Mouse (Mus musculus) kidney, adult 2 months (tissue): ENCODE data around the gene Mpzl3. TPM values are rescaled to one million over a fixed set of nuclear protein-coding genes. Genes with fewer than 3 reads are reported as not detected.

Source experiments
- DNase-seq: peaks from one replicate; pipeline ENCODE4 v3.0.0; 2021
- H3K27ac ChIP-seq: fragments of 200-500 bp; 2 replicates; pipeline ENCODE4 v1.5.1; 2012; ENCODE audit warnings: low read depth, low read length, control low read depth, inconsistent platforms; ENCODE audit not compliant: insufficient read depth
- H3K27me3 ChIP-seq: fragments of 200-500 bp; replicated peaks from 2 replicates; pipeline ENCODE4 v1.6.1; 2012; ENCODE audit warnings: mild to moderate bottlenecking, moderate library complexity, low read length, inconsistent platforms; ENCODE audit not compliant: control insufficient read depth, insufficient read depth
- H3K36me3 ChIP-seq: fragments of 200-500 bp; 2 replicates; pipeline ENCODE4 v1.6.1; 2012; ENCODE audit warnings: mild to moderate bottlenecking, moderate library complexity, low read length, inconsistent platforms; ENCODE audit not compliant: control insufficient read depth, insufficient read depth
- H3K4me1 ChIP-seq: fragments of 200-500 bp; 2 replicates; pipeline ENCODE4 v1.6.1; 2011; ENCODE audit warnings: low read length; ENCODE audit not compliant: control insufficient read depth, insufficient read depth
- H3K4me3 ChIP-seq: fragments of 200-500 bp; 2 replicates; pipeline ENCODE4 v1.5.1; 2011; ENCODE audit warnings: mild to moderate bottlenecking, low read depth, low read length, control low read depth; ENCODE audit not compliant: insufficient read depth
- CTCF ChIP-seq: fragments of 200-500 bp; conservative IDR thresholded peaks from 2 replicates; pipeline ENCODE4 v1.5.1; 2011; ENCODE audit warnings: low read depth, mild to moderate bottlenecking, control low read depth, low read length, moderate library complexity, mixed read lengths; ENCODE audit not compliant: insufficient read depth, insufficient read length
- POLR2A ChIP-seq: fragments of 200-500 bp; IDR thresholded peaks from one replicate; pipeline ENCODE4 v1.6.1; 2011; ENCODE audit warnings: low read depth, low read length, control low read depth
- WGBS: fragments of 180-500 bp; shearing (Covaris S2); methylation state at CpG from one replicate; pipeline ENCODE4 v1.1.7; 2018; 5-methylcytosine and 5-hydroxymethylcytosine counted together
- polyA plus RNA-seq: library from polyadenylated mRNA; depleted of rRNA; stranded (reverse); fragments of >200 nt; gene quantifications from 2 replicates; pipeline ENCODE4 v1.2.3, GENCODE M21; 2012

Gene Mpzl3
- polyA plus RNA-seq, 1 experiment = 2.6 TPM

GRCm38 (mm10) chr9:45064421-45064820 is 9.4 kb downstream of the Mpzl3 start:
- WGBS = 74% methylated on average over 6 of the region's 6 CpGs
- Histone ChIP-seq H3K36me3 (no peaks in the 10 kb centered on the region), H3K27me3 (no peaks in the 10 kb centered on the region), H3K4me1 (no peaks in the 10 kb centered on the region), H3K4me3 (no peak overlapping the region), H3K27ac (no peak overlapping the region)
- TF ChIP-seq POLR2A = no peak
- no peak for TF ChIP-seq CTCF
- no peak for DNase-seq

GRCm38 (mm10) chr9:45066735-45067134 is 11.7 kb downstream of the Mpzl3 start:
- Histone ChIP-seq H3K4me1 (no peaks in the 10 kb centered on the region), H3K4me3 (no peak overlapping the region), H3K27me3 (no peaks in the 10 kb centered on the region), H3K27ac (no peak overlapping the region), H3K36me3 (no peaks in the 10 kb centered on the region)
- WGBS = 75% methylated on average over 4 of the region's 4 CpGs
- DNase-seq = no peak
- no peak for TF ChIP-seq POLR2A
- TF ChIP-seq CTCF = no peak

GRCm38 (mm10) chr9:45071800-45072199 is 16.8 kb downstream of the Mpzl3 start:
- TF ChIP-seq CTCF = no peak
- TF ChIP-seq POLR2A = no peak
- 64% methylated on average over 3 of the region's 3 CpGs for WGBS
- H3K36me3 ChIP-seq = no peaks in the 10 kb centered on the region
- no peak overlapping the region for H3K4me3 ChIP-seq
- no peak for DNase-seq
- H3K27me3 ChIP-seq = no peaks in the 10 kb centered on the region
- no peak overlapping the region for H3K27ac ChIP-seq
- no peaks in the 10 kb centered on the region for H3K4me1 ChIP-seq

DNA sequence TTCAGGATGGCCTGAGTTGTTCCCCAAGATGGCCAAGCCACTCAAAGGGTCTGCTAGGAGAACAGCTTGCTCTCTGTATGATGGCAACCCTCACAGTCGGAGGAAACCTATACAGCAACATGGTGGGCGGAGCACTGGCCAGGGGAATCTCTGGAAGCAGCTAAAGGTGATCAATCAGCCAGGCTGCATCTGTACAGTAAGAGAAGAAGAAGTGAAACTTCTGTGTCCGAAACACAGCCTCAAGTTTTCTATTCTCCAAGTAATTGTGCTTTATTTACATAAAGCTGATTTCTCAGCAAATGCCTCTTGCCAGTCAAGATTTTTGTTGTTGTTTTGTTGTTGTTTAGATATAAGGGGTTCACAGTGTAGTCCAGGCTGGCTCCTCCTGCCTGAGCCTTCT is 22.9 kb downstream of the Mpzl3 start:
- Histone ChIP-seq H3K36me3 (no peaks in the 10 kb centered on the region), H3K27me3 (no peaks in the 10 kb centered on the region), H3K27ac (no peak overlapping the region), H3K4me3 (no peak overlapping the region), H3K4me1 (no peaks in the 10 kb centered on the region)
- WGBS = 64% methylated on average over 3 of the region's 3 CpGs
- no peak for TF ChIP-seq POLR2A
- TF ChIP-seq CTCF = no peak
- no peak for DNase-seq

- no peaks in the 10 kb centered on the region for H3K36me3 ChIP-seq
- WGBS = 87% methylated on average over 5 of the region's 5 CpGs
These were observed 24.0 kb downstream of the Mpzl3 start, which contains the start of gene Jaml for GRCm38 (mm10) chr9:45079011-45079410. Jaml (plus strand) TSS chr9:45079183.

DNA sequence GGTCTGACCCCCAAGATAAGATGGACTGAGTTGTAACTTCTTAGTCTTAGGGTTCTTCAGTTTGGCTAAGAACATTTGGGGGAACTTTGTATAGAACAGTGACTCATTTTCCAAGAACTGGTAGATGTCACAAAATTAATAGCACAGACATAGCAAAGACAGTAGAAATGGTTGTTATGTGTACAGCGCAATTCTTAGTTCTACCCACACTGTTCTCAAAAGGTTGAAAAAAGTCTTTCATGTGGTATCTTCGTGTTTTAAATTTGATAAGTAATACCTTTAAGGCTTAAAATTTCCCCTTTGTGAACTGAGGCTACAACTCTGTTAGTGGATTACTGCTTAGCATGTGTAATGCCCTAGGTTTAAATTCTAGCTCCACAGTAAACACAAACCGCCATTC is 28.1 kb downstream of the Mpzl3 start:
- Histone ChIP-seq H3K36me3 (no peaks in the 10 kb centered on the region), H3K4me1 (no peaks in the 10 kb centered on the region), H3K27me3 (no peaks in the 10 kb centered on the region), H3K27ac (no peak overlapping the region), H3K4me3 (no peak overlapping the region)
- WGBS = 91% methylated on average over 3 of the region's 3 CpGs
- no peak for DNase-seq
- TF ChIP-seq POLR2A = no peak
- TF ChIP-seq CTCF = no peak

More at GRCm38 (mm10) chr9:45079011-45079410, 24.0 kb downstream of the Mpzl3 start, which contains the start of gene Jaml:
- Histone ChIP-seq H3K4me3 (no peak within 1 kb of the TSS), H3K27me3 (no peaks in the 10 kb centered on the region), H3K27ac (no peak within 1 kb of the TSS), H3K4me1 (no peaks in the 10 kb centered on the region)
- DNase-seq = no peak
- TF ChIP-seq CTCF (no peak), POLR2A (no peak)

DNA sequence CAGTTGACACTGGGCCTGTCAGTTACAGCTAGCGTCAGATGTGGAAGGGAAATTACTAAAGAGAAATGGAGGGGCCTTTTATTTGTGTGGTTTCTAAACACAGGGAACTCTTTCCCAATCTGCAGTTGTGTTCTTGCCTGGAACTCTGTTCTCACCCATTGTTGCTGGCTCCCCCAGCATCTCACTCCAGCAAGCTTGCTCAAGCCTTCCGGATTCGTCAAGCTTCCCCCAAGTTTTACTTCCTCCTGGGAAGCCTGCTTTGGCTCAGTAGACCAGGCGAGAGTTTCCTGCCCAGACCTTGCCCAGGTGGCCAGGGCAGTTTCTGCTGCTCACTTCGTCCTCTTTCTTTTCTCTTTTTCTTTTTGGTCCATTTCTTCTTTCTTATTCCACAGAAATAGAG is 29.6 kb downstream of the Mpzl3 start:
- Histone ChIP-seq H3K4me1 (no peaks in the 10 kb centered on the region), H3K27me3 (no peaks in the 10 kb centered on the region), H3K36me3 (no peaks in the 10 kb centered on the region), H3K4me3 (no peak overlapping the region), H3K27ac (no peak overlapping the region)
- TF ChIP-seq CTCF (no peak), POLR2A (no peak)
- no peak for DNase-seq
- 71% methylated on average over 5 of the region's 5 CpGs for WGBS
